Mouse (Mus musculus): ENCODE measurements at regions not wholly inside any gene's neighbourhood (a gene's known extent, or its start where the extent isn't known, plus 50 kb on each side); places are given as distances from the start of the nearest gene placed in this dataset.

DNA sequence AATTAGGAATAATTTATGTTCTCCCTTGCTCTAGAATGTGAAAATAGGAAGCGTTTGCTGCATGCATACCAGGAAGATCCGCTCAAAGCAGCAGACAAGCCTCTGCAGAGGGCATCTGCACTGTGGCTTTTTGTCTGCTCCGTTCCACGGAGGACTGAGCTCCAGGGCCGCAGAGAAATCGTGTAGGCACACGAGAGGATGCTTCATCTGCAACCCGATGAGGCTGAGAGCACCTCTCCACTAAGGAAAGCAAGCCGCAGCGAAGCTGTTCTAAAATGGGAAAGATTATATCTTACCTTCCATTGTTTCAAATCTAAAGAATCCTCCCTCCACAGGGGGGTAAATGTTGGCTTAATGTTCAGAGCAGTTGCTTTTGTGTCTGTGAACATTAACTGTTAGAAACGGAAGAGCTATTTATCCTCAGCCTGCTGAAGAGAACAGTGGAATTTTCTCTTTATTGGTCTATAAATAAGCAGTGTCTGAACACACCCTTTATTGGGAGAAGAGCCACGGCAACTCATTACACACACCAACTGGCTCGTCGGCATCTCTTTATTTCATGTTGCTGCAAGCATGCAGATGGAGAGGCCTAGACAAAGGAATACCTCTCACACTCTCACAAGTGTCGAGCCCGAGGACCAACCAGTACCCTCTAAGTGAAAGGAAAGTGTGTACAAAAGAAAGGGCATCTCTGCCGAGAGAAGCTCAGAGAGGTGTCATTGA is 414.6 kb upstream of the Hnrnpa3 start:
- no peak for DNase-seq

DNA sequence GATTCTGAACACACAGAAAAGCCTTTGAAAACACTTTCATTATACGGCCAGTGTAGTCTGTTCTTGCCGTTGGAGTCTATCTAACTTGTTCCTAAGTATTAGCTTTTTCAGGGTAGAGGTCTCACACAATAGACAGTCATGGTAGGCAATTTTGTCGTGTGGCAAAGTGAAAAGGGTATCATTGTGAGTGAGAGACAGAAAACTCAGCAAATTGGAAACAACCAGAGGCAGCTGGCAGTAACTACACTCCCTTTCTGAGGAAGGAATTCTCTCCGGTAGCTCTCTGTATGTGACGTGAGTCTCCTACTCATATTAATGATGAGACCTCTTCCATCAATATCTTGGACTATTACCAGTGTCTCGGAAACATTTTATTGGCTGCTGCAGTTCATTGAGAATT is 413.8 kb upstream of the Hnrnpa3 start:
- no peak for DNase-seq

DNA sequence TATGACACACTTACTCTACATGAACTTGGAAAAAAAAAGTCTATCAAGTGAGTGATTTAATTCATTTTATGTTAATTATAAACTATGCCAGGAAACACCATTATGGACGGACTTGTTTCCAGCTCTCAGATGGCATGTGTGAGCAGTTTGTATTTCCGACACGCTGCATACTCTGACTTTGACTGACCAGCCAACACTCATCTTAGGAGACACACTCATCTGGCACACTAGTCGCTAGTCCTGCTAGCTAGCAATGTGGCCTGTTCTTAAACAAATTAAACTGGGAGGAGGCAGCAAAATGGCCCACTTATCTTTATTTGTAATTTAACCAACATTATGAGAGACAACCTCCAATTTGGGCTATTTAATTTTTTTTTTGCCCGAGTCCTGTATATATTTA is 413.4 kb upstream of the Hnrnpa3 start:
- DNase-seq = no peak

DNA sequence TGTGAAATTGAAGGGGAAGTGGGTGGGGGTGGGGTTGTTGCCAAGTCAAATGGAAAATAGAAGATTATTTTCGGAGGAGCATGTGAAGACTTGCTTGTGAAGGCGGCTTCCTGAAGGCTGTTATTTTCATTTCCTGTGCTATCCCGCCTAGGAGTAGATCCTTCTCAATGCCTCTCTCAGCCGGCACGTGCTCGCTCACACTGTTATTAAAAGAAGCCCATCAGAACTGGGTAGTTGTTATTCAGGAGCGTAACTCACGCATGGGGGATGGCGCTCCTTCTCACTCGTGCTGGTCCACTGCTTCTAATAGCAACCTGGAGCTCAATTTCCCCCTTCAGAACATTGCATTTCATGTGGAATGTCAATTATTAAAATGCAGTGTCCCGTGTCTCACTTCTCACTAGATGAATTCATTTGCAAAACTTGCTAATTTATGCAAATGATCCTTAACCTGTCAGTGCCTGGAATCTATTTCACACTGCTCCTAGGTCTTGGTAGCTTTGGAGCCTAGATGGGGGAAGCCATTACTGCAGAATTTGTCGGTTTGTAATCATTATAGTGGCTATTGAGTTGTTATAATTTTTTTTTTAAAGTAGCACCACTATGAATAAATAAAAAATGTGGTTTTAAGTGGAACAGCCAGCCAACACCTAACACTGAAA is 412.8 kb upstream of the Hnrnpa3 start:
- no peak for DNase-seq

DNA sequence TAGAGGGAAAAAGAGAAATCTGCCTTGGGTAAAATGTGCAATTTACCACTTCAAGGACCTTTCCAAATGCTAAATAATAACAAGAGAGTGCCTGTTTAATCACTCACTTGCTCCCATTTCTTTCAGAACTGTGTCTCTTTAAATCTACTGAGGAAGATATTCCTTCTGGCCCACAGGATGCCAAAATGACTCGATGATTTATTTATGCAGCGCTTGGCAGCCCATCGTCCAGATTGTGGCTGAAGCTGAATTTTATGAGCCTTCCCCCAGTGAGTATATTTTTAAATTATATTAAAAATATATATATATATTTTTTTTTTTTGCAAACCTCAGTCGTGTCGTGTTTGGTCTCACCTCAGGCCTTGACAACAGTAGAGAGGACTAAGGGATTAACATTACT is 410.8 kb upstream of the Hnrnpa3 start:
- no peak for DNase-seq

DNA sequence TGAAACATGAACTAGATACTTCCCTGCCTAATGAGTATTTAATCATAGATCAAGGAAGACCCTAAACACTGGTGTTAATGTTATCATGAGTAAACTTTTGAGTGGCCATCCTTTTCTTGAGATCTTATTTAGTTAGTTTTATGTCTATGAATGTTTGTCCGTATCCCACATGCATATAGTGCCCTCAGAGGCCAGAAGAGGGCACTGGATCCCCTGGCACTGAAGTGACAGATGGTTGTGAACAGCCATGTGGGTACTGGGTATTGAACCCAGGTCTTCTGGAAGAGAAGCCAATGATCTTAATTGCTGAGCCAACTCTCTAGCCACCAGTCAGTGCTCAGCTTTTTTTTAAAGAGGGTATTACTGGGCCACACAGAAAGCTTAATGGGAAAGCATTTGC is 408.6 kb upstream of the Hnrnpa3 start:
- DNase-seq = no peak

DNA sequence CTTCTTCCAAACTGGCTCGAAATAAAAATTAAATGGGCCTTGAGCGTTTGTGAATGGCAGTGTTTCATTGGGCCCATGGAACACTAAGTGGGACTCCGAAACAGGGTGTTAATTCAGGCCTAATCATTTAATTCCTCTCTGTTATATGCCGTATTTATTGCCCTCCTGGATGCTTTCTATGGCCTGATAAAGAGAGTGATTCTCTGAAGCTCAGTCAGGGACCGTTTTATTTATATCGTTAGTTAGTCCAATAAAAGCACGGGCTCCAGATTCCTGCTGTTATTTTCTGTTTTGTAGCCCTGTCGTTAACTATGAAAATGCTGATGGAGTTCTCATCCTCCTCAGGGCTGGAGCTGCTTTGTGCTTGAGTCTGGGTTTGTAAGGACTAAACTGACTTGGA is 406.2 kb upstream of the Hnrnpa3 start:
- no peak for DNase-seq

DNA sequence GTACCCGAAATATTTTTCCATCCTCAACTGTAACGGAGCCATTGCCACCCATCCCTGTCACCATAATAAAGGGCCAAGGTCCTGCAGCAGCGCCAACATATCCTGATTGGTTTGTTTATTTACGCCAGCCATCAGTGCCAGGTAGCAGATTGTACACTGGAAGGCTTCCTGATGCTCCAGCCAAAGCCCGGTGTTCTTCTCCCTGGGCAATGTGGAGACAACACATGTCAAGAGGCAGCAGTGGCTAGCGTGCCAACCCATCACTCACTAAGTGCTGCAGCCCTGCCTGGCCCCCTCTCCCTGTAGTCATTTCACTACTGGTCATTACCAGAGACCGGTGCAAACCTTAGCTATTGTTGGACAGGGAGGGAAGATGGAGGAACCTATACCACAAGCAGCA is 393.8 kb upstream of the Hnrnpa3 start:
- DNase-seq = no peak

DNA sequence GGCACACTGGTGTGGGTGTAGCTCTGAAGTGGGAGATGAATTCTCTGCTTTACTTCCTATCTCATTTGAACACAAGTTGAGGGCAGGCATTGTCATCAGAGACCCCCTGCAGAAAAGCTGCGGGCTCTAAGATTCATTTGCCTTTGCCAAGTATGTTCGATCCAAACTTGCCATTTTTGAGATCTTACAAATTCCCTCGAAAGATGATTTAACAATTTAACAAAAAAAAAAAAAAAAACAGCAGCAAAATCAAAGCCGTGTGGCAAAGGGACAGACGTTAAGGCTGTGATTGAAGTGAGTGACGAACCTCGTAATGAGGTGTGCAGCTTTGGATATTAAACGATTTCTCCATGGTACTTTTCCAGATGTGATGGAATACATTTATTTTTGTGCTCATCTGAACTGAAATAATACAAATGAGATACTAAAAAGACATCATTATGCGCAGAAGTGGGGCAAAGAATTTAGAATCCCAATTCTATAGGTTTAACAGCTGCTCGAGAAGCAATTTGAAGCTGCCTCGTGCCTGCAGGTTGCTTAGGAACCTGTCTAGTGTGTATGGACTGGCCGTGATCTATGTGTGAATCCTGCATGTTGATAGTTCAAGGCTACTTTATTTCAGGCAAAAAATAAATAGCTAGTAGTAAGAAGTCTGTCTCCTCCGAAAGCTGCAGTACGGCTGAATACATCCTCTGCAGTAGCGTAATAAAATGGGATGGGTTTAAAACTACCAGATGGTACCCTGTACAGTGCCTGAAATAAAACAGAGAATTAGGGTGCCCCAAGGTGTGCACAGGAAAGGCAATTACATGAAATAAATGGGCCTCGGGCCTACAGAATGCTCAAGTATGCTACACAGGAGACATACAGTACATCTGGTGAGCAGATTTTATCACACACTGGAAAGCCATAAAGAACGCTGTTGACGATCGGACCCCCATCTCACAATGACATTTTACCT is 393.0 kb upstream of the Hnrnpa3 start:
- no peak for DNase-seq

DNA sequence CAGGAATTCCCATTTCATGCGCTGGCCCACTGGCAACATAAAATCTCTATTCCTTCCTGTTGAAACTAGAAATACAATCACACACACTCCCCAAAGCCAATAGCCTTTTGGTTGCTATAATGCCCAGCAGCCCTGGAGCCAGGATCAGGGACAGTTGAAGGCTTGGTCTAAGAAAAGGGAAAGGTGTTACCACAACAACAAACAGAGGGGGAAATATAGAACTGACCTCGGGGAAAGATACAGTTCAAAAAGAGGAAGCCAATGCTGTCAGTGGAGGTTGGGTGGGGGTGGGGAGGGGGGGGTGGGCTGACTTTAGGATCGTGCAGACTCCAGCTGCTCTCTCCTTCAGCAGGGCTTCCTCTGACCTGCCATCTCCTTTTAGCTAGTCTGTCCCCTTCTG is 391.1 kb upstream of the Hnrnpa3 start:
- no peak for DNase-seq

DNA sequence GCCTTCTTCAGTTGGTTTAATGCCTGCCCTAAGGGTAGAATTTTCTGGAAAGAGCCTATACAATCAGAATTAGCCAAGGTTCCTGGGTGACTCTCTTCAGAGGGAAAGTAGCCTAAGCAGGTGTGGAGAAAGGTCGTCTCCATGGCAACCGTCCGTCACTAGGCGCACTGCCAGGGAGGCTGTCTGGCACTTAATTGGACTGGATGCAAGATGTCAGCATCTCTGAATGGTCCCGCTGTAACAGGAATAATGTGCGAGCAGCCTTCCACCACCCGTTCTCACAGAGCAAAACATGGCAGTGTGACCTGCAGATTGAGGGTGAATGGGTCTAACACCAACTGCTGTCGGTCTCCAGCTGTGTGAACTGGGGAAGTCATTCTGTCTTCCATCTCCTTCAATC is 389.6 kb upstream of the Hnrnpa3 start:
- no peak for DNase-seq

DNA sequence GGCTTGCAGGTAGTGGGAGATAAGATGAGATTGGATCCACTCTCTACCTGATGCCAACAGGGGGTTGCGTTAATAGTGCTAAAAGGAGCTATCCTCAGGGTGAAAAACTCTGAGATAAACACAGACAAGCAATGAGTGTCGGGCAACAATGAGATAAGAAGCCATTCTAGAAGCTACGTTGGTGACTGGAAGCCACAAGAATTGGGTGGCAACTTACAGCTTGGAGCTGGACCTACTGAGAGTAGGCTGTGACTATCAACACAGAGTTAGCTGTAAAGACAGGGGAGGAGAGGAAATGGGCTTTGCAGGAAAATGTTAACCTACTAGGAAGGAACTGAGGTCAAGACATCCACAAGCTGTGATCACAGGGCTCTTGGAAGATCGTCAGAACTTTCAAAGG is 388.9 kb upstream of the Hnrnpa3 start:
- DNase-seq = no peak

DNA sequence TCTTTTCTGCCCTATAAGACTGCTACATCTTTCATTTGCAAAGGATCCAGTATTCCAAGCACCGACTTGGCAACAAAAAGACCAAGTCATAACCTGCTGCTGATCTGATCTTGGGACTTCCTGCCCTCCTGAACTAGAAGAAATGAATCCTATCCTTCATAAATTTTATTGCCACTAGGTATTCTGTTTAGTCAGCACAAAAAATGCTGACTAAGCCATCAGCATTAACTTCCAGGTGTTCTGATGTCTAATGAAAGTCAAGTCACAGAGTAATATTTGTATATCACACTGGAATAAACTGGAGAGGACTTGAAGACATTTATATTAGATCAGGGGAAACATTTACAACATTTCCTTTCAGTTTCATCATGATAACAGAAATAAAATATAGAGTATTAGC is 371.2 kb upstream of the Hnrnpa3 start:
- no peak for DNase-seq

DNA sequence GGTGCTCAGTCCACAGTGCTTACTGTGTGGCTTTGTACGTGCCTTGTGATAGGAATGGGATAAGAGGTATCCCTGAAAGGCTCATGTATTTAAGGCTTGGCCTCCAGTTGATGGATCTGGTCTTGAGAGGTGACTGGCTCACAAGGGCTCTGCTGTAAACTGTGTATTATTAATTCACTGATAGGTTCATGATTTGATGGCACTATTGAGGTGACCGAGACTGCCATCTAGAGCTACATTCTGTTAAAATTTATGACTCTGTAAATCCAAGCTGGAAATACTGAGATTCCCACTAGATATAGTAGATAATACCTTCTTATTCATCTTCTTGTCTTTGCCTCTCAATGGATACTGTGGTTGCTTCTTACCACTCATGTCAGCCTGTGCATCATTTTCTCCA is 367.4 kb upstream of the Hnrnpa3 start:
- no peak for DNase-seq

DNA sequence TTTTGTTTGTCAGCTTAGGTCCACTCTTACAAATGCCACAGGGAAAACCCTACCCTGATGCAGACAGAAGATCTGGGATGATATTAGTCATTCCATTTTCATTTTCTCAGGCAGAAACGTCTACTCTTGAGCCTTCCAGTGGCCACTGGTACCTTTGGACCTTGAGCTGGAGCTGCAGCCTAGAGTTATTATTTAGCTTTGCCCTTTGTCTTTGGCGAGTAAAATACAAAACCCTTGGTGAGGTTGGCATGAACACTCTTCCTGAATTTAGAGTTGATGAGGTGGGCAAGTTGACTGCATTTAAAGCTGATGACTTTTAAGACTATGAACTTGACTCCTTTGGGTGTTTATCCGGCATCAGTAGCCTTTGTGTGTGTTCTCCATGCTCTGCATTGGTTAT is 352.2 kb upstream of the Hnrnpa3 start:
- DNase-seq = no peak

DNA sequence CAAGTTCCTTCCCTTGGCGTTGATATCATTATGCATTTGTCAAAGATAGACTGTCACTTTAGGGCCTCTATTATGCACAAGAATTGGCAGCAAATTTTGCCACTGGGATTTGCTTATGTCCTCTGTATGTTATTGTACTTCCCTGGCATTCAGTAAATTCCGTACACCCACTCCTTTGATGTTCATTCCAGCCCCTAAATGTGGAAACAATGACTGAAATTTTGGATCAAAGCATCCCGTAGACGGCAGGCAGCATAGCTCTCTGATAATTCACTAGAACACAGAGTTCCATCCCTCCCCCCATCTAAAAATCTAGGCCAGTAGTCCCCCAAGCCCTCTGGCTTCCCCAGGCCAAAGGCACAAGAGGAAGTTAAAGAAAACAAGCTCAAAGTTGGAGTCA is 347.9 kb upstream of the Hnrnpa3 start:
- DNase-seq = no peak

DNA sequence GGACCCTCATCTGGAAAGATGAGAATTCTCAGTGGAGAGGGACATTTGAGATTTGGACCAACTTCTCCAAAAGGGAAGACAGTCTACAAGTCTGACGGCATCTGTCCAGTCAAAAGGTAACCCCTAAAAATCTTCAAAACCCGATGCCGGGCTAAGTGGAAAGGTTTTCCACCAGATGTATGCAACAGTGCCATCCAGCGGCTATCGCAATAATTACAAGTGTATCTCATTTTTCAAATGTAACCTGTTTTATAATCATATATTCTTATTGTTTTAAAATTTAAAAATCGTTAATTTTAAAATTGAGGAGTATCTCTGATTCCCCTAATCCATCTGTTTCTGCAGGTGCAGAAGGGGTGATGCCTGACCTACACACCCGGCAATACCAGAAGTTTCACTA is 346.8 kb upstream of the Hnrnpa3 start:
- DNase-seq = peak; percentile 68

DNA sequence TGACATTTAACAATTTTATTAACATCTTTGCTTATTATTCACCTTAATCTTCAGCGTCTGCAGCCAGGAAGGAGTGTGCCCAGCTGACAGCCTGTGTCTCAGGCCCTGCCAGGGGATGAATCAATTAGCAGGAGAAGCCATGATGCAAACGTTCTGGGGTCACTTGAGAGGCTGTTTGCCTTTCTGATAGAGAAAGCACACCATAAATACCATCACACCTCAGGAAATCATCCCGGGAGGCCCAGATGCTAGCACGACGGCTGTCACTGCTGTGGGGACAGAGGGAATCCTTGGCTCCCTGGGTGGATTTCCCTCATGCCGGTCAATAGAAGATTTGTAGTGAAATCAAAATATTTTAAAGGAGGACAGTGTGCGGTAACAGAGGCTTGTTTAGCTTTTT is 343.7 kb upstream of the Hnrnpa3 start:
- no peak for DNase-seq

DNA sequence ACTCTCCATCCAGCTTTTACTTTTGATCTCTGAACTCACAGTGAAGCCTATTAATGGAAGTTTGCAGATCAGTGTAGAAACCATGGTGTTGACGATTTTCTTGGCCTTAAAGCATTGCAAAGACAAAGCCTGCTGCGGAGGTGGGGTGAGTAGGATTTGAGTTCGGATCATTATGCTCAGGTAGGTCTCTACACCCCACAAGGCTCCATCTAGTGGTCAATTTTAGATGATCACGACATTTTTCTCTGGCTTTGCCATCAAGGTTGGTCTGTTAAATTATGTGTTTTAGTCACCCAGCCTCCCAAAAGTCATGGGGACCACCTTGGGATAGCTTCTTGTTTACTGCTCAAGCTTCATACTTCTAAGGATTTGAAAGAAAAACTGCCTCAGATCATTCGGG is 340.9 kb upstream of the Hnrnpa3 start:
- no peak for DNase-seq

DNA sequence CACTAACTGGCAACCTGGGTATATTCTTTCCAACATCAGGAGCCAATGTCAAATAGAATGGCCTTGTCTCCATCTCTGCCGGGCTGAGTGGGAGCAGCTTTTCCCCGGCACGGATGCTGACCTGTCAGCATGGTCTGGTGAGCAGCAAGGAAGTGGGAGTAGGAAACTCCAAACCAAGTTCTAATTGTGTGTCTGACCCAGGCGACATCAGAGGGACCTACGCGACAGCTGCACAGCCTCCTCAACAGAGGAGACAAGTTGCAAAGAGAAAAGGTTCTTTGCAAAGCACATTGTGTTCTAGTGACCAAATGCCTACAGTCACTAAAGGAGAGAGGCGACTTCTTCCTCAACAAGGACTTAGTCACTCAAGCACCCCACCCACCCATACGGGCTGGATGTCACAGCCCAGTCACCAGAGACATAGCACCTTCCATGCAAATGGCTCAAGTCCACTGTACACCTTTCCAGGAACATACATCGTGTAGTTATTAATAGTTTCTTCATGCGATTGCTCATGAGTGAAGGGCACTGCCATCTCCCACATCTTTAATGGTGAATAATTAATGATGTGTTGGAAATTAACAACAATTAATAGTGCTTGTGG is 334.8 kb upstream of the Hnrnpa3 start:
- no peak for DNase-seq

DNA sequence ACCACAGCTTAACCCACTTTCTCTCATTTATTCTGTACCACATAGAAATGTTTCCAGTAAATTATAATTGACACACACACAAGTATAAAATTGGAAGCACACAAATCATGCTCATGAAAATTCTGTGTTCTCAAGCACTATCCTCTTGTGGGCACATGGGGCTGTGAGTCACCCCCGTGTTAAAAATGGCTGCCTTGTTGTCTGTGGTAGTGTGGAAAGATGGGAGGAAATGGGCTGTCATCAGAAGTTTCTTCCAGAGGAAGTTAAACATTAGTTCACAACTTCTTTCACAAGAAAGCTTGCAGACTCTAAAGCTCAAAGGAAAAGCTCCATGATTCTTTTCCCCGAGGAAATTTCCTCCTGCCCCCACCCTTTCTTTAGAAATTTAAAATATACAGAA is 329.5 kb upstream of the Hnrnpa3 start:
- no peak for DNase-seq

DNA sequence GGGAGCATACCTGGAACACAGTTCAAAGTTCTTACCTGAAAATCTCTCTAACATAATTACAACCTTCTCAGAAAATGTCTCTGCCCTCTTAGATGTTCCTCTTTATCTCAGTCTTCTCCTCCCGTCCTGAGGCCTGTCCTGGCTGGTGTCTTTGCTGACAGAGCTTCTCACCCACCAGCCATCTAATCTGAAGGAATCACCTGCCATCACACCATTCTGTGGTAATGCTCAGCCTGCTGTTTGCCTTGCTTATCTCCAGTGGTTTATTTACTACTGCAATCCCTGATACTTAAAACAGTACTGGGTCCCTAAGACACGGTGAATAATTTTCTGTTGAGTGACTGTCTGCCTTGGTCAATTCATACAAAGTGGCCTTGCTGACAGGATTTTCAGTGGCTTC is 317.8 kb upstream of the Hnrnpa3 start:
- DNase-seq = no peak

DNA sequence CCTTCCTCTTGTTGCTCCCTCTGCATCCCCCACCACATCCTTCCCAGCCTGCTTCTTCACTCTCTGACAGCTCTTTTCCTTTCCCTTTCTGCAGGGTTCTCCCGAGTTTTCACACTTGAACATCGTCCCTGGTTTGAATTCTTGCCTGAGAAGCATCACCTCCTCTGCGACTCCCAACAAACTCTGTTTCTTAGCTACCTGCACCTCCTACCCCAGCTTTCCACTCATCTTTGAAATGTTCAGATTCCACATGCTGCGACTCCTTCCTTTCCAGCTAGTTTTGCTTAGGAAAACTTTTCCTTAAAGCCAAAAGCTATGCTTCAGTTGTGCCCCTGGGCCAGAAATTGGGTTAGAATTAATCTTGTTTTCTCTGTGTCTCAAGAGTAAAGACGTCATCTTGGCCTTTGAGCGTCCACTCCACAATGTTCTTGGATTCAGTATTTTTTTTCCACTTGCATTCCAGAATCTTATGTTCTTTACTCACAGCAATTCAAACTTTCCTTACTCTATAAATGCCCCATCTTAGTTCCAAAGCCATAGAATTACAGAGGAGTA is 317.3 kb upstream of the Hnrnpa3 start:
- peak; percentile 12 for DNase-seq

All from heart, postnatal 4 days (tissue).